Mouse (Mus musculus) spleen, postnatal 36 days (tissue): ENCODE data around the gene Dennd4a.

Source experiments
- DNase-seq, 2 experiments: peaks; one replicate each; pipeline ENCODE4 v3.0.0; 2022; ENCODE audit warnings: low spot score in 2 of 2, mixed read lengths in 1 of 2

Dennd4a gene

DNA sequence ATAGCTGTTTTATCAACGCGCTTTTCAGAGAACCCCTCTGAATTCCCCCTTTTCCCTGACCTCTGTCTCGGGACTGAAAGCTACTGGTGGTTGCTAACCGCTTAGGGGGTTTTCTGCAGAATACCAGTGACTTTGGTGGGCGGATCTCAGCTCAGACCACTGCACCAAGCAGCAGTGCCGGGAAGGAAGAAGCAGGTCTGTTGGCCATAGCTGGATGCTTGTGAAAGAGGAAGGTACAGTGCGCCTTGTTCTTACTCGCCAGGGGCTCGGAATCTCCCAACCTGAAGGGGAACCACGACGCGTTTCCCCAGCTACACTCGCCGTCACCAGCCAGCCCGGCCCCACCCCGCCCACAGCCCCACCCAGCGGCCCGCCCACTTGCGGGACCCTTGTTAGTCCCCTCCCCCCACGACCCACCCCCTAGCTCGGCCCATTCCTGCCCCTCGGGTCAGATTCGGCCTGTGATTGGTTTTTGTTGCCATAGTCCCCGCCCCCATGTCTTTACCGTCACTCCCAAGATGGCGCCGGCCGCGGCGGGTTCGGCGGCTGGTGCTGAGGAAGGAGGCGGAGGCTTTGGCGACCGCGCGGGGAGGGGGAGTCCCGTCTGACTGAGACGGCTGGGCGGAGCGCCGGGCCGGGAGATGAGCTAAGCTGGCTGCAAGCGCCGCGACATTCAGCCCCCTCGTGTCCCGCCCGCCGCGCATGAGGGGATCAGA, at the start of gene Dennd4a:
Gene Dennd4a (plus strand): TSS at position 519 of the 716 bp plus-strand sequence.
- peak; percentile 99 to 100 for DNase-seq

DNA sequence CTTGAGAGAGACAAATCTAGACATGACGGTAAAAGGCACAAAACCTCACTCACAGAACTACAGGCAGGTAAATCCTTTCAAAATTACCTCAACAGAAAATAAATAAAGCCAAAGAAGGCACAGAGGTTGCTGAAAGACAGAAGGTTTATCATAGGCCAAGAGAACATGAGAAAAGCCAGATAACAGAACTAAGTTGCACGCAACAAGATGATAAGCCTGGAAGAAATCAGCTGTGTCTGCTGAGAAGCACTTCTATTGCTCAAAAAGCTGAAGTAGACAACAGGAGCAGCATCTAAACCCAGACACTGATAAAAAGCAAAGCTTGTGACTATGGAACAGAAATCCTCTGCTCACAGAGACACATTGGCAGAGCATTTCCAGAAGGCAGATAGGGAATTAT, 46.3 kb upstream of the Dennd4a start:
- no peak for DNase-seq

DNA sequence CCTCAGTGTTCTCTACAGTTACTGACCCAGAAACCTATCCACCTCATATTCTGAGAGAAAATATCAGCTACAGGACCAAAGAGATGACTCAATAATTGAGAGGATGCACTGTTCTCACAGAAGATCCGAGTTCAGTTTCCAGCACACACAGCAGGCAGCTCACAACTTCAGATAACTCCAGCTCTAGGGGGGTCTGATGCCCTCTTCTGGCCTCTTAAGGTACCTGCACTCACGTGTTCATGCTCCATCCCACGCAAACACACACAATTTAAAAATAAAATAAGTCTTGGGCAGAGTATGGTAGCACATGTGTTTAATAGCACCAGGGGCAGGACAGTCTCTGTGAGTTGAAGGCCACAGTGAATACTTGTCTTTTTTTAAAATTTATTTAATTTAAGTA, 45.0 kb upstream of the Dennd4a start:
- no peak for DNase-seq

DNA sequence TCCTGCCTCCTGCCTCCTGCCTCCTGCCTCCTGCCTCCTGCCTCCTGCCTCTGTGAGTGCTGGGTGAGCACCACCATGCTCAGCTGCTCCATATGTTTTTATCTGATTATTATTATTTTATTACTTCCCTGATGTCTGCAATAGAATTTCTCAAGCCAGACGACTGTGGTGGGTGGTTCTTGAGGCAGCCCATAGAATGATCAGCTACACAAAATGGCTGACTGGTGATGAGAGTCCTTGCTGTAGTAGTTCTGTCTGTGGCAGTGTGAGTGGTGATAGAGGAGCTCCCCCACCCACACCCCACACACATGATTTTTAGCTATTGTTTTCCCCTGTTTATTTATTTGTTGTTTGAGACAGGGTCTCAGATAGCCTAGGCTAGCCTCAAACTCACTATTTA, 43.3 kb upstream of the Dennd4a start:
- DNase-seq = no peak

DNA sequence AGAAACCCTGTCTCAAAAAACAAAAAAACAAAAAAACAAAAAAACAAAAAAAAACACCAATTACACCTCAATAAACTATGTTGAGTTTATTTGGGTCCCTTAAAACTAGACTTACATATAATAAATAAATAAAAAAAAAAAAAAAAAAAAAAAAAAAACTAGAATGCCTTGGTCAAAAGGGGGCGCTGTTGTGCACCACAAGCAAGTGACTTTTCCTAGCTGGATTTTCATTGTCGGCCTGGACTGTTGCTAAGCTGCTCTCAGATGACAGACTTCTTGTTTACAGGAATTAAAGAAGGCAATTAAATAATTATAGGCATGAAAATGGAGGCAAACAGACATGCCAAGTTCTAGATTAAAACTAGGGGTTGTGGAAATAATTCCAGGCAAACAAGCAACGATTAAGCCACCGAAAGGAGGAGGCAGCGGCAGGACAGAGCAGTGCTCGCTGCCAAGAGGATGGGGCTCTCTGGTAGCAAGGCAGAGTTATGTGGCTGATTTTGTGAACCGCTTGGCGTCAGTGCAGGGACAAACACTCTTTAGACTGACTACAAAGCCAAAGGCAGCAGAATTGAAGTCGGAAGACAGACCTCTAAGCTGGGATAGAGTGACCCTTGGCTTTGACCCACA, 42.0 kb upstream of the Dennd4a start:
- DNase-seq = no peak

DNA sequence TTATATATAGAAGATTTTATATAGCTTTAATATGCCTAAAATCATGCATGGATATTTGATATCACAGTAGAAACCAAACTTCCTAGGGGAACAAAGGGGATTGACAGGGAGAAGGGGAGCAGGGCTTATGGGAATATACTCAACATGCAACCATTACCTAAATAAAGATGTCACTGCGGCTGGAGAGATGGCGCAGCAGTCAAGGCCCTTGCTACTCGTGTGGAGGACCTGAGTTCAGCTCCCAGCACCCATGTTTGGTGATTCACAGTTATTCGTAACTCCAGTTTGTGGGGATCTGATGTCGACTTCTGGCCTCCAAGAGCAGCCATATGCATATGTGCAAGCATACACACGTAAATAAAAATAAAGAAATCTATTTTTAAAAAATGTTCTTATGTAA, 41.2 kb upstream of the Dennd4a start:
- DNase-seq = no peak

DNA sequence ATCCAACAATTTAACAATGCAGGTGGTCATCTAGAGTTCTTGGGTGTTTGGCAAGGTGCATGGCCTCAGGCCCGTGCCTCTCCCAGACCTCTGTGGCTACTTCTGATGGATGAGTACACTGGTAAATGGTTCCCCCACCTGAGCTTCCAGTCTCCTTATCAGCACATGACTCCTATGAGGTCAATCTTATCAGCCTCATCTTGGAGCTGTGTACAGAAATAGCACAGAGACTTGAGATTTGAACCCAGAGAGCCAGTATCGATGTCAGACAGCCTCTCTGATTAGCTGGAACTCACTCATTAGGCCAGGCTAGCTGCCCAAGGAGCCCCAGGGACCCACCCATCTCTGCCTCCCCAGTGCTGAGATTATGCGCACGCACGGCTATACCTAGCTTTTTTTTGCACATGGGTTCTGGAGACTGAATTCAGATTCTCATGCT, 40.7 kb upstream of the Dennd4a start:
- no peak for DNase-seq

DNA sequence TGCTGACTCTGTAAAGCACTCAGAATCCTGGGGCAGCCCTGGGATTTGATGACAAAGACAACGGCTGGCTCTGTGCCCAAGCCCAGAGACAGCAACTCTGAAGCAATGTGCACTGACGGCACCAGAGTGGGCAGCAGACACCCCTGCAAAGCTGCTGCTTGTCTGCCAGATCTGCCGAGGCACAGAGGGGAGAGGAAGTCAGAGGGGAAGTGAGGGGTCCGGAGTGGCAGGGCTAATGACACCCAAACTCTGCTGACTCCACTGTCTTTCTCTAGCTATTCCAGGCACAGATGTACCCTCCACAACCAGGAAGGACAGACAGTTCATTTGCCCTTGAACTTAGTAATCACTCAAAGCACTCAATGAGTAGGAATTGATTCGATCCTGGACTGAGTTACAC, 39.9 kb upstream of the Dennd4a start:
- DNase-seq = peak in 1 of 2 experiments; percentile 40

DNA sequence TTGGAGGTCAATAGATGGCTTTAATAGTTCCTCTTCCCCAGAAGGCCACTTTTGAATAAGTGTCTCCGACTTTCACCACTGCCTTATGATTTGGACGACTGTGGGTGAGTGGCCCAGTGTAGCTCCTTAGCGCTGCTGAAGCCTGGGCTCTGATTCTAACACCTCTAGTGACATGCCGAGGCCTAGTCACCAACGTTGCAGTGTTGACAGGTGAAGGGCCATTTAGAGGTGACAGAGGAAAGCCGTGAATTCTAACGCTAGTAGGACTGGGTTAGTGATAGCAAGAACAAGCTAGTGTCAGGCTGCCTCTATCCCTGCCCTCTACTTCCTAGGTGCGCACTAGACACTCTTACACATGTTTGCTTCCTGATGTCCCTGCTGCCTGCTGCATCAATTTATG, 37.9 kb upstream of the Dennd4a start:
- DNase-seq = no peak

DNA sequence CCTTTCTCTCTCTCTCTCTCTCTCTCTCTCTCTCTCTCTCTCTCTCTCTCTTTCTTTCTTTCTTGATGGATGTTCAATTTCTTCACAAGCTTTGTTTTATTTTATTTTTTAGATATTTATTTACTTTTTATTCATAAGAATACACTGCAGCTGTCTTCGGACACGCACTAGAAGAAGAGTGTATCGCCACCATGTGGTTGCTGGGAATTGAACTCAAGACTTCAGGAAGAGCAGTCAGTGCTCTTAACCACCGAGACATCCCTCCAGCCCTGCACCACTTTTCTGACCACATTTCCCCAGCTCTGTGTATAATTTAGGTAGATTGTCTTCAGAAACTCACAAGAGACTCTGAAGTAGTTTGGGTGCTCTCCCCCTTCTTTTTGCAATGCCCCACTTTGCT, 37.2 kb upstream of the Dennd4a start:
- DNase-seq = no peak

DNA sequence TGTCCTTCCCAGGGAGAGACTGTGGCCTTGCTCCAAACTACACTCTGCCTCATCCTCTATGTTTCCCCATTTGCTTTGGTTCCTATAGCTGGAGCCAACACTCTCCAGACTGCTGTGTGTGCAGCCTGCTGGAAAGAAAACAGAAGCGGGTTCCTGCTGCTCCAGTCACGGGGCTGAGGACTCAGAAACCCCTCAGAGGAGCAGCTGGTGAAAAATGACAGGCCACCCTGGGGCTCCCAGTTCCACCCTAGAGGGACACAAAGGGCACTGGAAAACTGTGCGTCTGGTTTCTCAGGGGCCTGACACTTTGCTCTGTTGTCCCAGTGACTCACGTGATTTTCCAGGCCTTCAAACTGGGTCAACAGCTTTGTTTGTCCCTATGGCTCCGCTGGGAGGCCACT, 36.7 kb upstream of the Dennd4a start:
- DNase-seq = no peak

DNA sequence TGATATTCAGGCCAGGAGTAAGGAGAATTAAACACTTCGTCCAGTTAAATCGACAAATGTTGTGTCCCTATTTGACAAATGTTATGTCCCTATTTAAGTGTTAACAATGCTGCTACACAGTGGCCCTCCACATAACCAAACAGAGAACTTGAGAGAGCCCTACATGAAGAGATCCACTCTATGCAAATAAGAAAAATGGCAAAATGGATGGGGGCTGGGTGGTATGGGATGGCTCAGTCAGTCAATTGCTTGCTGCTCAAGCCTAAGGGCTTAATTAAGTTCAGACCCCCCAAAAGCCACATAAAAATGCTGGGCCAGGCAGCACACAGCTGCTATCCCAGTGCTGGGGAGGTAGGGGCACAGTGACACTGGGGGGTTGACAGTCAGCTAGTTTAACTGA, 36.3 kb upstream of the Dennd4a start:
- no peak for DNase-seq

DNA sequence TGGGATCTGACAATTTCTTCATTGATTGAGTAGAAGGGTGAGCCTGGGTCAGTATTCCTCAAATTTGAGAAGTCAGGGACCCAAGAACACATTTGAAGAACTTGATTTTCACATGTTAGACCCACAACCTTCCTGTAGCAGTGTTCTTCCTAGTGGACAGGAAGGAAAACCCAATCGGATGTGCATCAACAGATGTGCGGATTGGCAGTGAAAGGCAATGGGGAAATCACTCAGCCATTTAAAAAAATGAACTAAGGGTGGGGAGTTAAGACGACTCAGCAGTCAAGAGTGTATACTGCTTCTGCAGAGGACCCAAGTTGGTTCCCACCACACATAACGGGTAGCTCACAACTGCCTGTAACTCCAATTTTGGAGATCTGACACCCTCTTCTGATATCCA, 35.6 kb upstream of the Dennd4a start:
- no peak for DNase-seq

DNA sequence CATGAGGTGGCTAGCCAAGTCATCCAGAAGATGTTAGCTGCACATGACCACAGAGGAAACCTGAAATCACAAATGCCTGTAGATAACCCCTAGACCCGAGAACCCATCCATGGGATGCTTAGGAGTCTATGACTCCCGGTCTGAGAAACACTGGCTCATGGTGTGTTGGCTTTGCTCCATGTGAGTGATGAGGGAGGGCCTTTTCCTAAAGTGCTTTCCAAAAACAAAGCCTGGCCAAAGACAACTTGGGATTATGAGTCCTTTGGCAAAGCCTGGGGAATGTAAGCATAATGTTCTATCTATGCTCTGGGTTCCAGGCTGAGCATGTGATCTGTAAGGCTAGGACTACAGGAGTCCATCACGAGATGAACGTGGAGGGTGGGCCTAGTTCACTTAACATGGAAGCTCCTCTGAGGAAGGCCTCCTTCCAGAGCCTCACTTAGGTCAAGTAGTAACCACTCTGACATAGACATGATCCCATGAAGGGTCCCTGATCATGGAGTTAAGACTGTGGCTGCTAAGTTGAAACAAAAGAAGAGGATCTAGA, 33.6 kb upstream of the Dennd4a start:
- no peak for DNase-seq

DNA sequence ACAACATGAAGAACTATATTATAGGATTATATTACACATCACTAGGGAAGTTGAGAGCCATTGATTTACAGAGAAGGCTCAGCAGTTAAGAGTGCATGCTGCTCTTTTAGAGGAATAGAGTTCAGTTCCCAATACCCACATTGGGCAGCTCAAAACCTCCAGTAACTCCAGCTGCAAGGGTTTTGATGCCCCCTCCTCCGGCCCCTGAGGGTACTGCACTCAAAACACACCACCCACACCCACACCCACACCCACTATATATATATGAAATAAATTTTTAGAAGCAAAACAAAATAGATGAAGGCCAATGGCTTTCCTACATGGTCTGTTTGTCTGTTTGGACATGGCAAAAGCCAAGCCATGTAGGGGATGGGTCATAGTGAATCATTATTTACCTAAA, 33.0 kb upstream of the Dennd4a start:
- no peak for DNase-seq

DNA sequence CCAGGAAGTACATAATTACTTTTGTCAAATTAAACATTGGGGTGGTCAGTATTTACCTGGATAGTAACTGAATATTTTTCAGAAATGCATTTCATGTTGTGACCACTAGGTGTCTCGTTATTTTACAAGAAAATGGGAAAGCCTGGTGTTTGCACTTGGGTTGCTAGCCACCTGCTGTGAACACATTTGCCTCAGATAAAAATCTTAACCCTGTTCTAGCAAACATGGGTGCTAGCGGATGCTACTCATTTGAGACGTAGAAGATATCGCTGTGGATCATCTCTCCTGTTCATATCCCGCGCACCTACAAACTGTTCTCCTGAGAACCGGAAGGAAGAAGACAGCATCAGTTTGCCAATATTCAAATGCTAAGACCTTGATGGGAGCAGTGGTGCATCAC, 31.5 kb upstream of the Dennd4a start:
- peak; percentile 16 to 48 for DNase-seq

DNA sequence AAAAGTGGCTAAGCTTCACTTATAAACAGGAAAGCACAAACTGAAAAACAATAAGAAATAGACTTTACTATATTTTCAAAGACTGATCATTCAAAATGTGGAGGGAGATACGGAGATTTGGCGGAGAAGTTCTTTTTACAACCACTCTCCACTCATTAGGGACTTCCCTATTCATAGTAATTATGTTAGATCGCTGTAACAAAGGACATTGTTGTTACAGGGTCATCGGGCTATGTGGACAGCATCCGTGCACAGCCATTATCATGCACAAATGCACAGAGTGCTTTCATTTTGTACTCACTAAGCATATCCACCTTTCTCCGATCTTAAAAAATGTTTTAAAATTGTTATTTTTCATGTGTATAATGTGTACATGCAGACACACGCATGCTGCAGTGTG, 27.6 kb upstream of the Dennd4a start:
- no peak for DNase-seq

DNA sequence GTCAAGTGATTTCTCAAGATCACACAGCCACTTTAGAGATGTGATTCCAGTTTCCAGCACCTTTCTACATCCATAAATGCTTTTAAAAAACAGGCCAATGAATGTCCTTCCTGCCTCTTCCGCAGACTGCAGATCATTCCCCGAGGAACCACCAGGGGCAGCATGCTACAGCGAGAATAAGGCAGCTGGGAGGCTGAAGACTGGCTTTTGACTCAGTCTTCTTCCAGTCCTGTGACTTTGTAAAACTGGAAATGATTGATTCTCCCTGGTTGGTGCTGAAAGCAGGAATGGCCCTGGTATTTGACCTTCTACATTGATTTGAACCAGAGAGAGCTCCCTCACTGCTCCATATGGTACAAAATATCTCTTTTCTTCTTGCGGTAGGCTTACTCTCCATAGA, 26.3 kb upstream of the Dennd4a start:
- peak; percentile 77 to 83 for DNase-seq

DNA sequence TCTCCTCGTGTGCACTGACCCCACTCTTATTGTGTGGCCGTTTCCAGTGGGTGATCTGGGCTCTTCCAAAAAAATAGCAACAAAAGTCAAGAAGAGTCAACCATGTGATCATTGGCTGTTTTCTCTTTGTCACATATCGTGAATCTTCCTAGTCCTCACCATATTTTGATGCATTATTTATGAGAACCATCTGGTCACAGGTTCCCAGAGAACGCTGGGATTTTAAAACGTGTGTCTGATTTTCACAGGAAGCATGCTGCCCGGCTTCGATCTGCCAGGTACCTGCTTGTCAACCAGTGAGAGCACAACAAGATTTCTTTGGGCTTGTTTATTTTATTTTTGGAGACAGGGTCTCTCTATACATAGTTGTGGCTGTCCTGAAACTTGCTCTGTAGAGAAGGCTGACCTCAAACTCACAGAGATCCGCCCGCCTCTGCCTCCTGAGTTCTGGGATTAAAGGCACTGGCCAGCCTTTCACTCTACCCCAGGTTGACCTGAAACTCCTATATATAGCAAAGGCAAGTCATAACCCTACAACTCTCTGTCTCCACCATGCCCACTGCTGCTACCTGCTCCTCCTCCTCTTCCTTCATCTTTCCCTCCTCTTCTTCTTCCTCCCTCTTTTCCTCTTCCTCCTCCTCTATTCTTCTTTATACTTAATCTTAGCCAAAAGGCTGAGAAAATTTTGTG, 24.8 kb upstream of the Dennd4a start:
- no peak for DNase-seq

DNA sequence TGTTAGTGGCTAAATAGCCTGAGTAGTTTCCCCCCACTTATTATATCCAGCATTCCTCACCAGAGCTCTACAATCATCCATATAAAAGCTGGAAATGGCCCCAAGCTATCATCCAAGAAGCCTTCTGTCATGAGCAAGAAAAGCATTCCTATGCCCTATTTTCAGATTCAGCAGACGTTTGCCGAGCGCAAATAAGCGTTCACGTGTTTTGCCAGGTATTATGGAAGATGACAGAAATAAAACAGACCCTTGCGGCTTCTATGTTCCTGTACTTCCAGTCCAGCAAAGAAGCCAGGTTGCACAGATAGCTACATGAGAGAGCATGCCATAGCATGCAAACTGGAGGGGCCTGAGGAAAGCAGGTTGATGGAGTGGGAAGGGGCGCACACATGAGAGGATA, 23.1 kb upstream of the Dennd4a start:
- DNase-seq = no peak

DNA sequence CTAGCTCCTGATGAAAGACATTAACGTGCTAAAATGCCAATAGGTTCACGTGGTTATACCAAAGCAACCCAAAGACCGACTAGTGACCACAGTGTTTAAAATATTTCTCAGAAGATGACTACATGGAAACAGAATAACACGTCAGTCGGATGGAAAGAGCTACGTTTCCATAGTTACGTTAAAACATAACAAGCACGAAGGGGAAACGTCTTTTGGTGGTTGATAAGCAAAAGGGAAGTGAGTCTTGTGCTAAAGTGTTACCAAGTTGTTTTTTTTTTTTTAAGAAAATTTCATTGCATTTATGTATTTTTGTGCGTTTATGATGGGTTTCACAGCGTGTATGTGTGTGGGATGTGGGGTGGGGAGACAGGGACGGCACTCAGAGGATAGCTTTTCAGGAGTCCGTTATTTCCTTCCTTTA, 21.8 kb upstream of the Dennd4a start:
- DNase-seq = peak; percentile 76 to 84

DNA sequence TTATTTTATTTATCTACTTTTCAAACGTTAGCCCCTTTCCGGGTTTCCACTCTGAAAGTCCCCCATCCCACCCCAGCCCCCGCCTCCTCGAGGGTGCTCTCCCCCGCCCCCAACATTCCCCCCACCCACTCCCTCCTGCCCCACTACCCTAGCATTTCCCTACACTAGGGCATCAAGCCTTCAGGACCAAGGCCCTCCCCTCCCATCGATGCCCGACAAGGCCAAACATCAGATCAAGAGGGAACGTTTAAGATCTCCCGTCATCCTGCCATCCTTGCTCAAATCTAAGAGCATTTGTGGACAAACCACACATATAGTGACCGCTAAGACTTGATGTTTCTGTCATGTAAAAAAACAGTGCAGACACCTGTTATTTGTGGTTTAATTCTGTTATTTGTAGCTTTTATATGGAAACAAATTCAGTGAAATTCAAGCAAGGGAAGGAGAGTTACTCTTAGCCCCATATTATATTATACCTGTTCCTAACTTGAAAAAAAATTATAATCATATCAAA, 21.2 kb upstream of the Dennd4a start:
- DNase-seq = no peak
